Mouse (Mus musculus): ENCODE measurements around the gene Gm42878. TPM values are rescaled to one million over a fixed set of nuclear protein-coding genes. Genes with fewer than 3 reads are reported as not detected.
"Not testable (repeated sequence)": the region's sequence is repeated elsewhere in the genome, so short reads cannot be mapped to it uniquely, and the experiment has no call there.

Gm42878 gene
- polyA plus RNA-seq, 1 experiment, result 0.28 TPM

GRCm38 (mm10) chr5:121518983-121519382 is 26.3 kb downstream of the Gm42878 start:
- no peaks in the 10 kb centered on the region for H3K4me1 ChIP-seq (ENCODE audit: control insufficient read depth, insufficient read depth, low read length)
- no peak for TF ChIP-seq CTCF (IDR thresholded peaks at IDR 0.05; ENCODE audit: insufficient read depth, low read length)
- no peak for TF ChIP-seq POLR2A (IDR thresholded peaks at IDR 0.05; ENCODE audit: borderline replicate concordance, extremely low read depth, low read depth, low read length)
- no peak for DNase-seq
- 83% methylated on average over 9 of the region's 9 CpGs for WGBS
- H3K4me3 ChIP-seq (replicated peaks; ENCODE audit: extremely low read depth, low read depth, low read length), result no peak overlapping the region

- no peak for DNase-seq
- no peak overlapping the region for H3K4me3 ChIP-seq (replicated peaks; ENCODE audit: extremely low read depth, low read depth, low read length)
- WGBS, result 69% methylated on average over 7 of the region's 7 CpGs
- no peaks in the 10 kb centered on the region for H3K4me1 ChIP-seq (ENCODE audit: control insufficient read depth, insufficient read depth, low read length)
- no peak for TF ChIP-seq CTCF (IDR thresholded peaks at IDR 0.05; ENCODE audit: insufficient read depth, low read length)
Observed at GRCm38 (mm10) chr5:121510009-121510408, 35.3 kb downstream of the Gm42878 start.

DNA sequence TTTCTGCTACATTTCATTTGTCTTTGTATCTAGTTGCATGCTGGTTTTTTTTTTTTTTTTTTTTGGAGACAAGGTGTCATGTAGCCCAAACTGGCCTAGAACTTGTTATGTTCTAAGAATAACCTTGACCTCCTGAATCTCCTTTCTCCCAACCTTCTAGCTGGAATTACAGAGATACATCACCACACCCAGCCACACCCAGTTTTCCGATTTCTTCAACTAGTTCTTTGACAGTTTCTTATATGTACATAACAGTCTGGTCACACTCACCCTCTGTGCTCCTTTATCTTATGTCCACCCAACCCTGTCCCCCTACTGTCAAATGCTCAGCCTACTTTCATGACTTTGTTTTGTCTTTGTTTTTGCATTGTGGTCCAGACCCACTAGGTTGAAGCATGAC is 38.4 kb downstream of the Gm42878 start:
- H3K4me1 ChIP-seq (ENCODE audit: control insufficient read depth, insufficient read depth, low read length), result no peaks in the 10 kb centered on the region
- WGBS, result 76% methylated on average over 1 of the region's 1 CpGs
- no peak overlapping the region for H3K4me3 ChIP-seq (replicated peaks; ENCODE audit: extremely low read depth, low read depth, low read length)
- TF ChIP-seq POLR2A (IDR thresholded peaks at IDR 0.05; ENCODE audit: borderline replicate concordance, extremely low read depth, low read depth, low read length) (no peak), CTCF (IDR thresholded peaks at IDR 0.05; ENCODE audit: insufficient read depth, low read length) (no peak)
- no peak for DNase-seq

DNA sequence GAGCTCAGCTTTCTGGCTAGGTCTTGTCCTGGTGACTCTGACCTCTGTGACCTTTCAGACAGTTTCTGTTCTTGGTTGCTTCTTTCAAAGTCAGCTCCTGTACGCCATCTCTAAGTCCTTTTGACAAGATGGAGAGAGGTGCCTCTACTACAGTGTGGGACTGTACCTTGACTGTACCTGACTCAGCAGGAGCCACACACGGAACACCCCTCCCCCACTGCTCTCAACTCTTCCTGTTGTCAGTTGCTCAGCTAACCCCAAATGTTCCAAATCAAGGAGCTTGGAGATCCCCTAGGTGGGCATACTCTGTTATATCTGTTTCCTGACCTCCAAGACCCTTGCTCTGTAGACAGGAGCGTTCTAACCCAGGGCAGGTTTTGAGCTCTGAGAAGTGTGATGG is 42.1 kb downstream of the Gm42878 start, which contains the start of gene Adam1b:
TSS of gene Adam1b (minus strand) at position 205 of the 400 bp plus-strand sequence.
- WGBS, result 75% methylated on average over 3 of the region's 3 CpGs
- Histone ChIP-seq H3K4me1 (ENCODE audit: control insufficient read depth, insufficient read depth, low read length) (no peaks in the 10 kb centered on the region), H3K4me3 (replicated peaks; ENCODE audit: extremely low read depth, low read depth, low read length) (no peak within 1 kb of the TSS)
- no peak for DNase-seq
- no peak for TF ChIP-seq POLR2A (IDR thresholded peaks at IDR 0.05; ENCODE audit: borderline replicate concordance, extremely low read depth, low read depth, low read length)

GRCm38 (mm10) chr5:121501424-121501996 is 43.8 kb downstream of the Gm42878 start:
- not testable (repeated sequence) for H3K4me3 ChIP-seq (replicated peaks; ENCODE audit: extremely low read depth, low read depth, low read length); H3K4me1 ChIP-seq (ENCODE audit: control insufficient read depth, insufficient read depth, low read length); DNase-seq
- WGBS, result 53% methylated on average over 12 of the region's 17 CpGs

DNA sequence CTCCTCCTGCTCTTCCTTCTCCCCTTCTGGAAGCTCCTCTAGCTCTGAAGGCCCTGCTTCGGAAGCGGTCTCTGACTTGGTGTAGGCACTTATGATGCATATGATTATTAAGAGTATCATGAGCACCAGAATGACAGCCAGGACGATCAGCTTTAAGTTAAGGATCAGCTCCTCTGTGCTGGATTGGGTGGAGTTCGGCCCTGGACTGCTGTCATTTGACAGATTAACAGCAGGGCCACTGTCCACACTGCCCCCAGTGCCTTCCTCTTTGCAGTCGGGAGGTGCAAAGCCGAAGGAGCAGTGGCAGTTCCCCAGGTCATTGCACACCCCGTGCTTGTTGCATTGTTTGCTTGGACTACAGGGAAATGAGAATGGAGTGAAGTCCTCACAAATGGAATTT is 44.6 kb downstream of the Gm42878 start:
- 55% methylated on average over 7 of the region's 7 CpGs for WGBS
- DNase-seq, result no peak
- TF ChIP-seq POLR2A (IDR thresholded peaks at IDR 0.05; ENCODE audit: borderline replicate concordance, extremely low read depth, low read depth, low read length) (no peak), CTCF (IDR thresholded peaks at IDR 0.05; ENCODE audit: insufficient read depth, low read length) (no peak)
- H3K4me1 ChIP-seq (ENCODE audit: control insufficient read depth, insufficient read depth, low read length), result no peaks in the 10 kb centered on the region
- no peak overlapping the region for H3K4me3 ChIP-seq (replicated peaks; ENCODE audit: extremely low read depth, low read depth, low read length)

- 63% methylated on average over 8 of the region's 8 CpGs for WGBS
- TF ChIP-seq POLR2A (IDR thresholded peaks at IDR 0.05; ENCODE audit: borderline replicate concordance, extremely low read depth, low read depth, low read length) (no peak), CTCF (IDR thresholded peaks at IDR 0.05; ENCODE audit: insufficient read depth, low read length) (no peak)
- Histone ChIP-seq H3K4me1 (ENCODE audit: control insufficient read depth, insufficient read depth, low read length) (no peaks in the 10 kb centered on the region), H3K4me3 (replicated peaks; ENCODE audit: extremely low read depth, low read depth, low read length) (no peak overlapping the region)
- no peak for DNase-seq
Observed at GRCm38 (mm10) chr5:121493305-121493704, 52.0 kb downstream of the Gm42878 start.

GRCm38 (mm10) chr5:121484801-121485200 is 60.5 kb downstream of the Gm42878 start:
- DNase-seq, result no peak
- TF ChIP-seq POLR2A (IDR thresholded peaks at IDR 0.05; ENCODE audit: borderline replicate concordance, extremely low read depth, low read depth, low read length) (no peak), CTCF (IDR thresholded peaks at IDR 0.05; ENCODE audit: insufficient read depth, low read length) (no peak)
- Histone ChIP-seq H3K4me3 (replicated peaks; ENCODE audit: extremely low read depth, low read depth, low read length) (no peak overlapping the region), H3K4me1 (ENCODE audit: control insufficient read depth, insufficient read depth, low read length) (no peaks in the 10 kb centered on the region)
- WGBS, result 61% methylated on average over 5 of the region's 5 CpGs

GRCm38 (mm10) chr5:121477680-121478079 is 67.6 kb downstream of the Gm42878 start:
- Histone ChIP-seq H3K4me1 (ENCODE audit: control insufficient read depth, insufficient read depth, low read length) (no peaks in the 10 kb centered on the region), H3K4me3 (replicated peaks; ENCODE audit: extremely low read depth, low read depth, low read length) (no peak overlapping the region)
- WGBS, result 32% methylated on average over 3 of the region's 3 CpGs
- no peak for DNase-seq
- TF ChIP-seq CTCF (IDR thresholded peaks at IDR 0.05; ENCODE audit: insufficient read depth, low read length), result no peak
- TF ChIP-seq POLR2A (IDR thresholded peaks at IDR 0.05; ENCODE audit: borderline replicate concordance, extremely low read depth, low read depth, low read length), result no peak

DNA sequence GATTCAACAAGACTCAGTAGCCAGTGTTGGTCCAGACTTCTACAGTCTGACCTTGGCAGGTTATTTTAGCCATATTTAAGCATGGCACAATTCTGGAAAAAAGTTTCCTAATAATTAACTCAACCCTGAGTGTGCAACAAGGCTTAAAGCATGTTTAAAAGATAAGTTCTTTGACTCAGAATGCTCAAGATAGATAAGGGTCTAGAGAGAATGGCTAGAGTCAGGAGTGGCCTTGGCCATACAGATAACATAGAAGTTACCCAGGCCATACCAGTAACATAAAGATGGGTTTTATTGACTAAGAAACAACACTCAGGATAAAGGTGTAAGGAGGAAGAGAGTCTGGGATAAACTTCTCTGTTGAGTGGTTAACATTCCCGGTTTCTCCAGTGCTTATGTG is 69.2 kb downstream of the Gm42878 start:
- no peak for DNase-seq
- H3K4me1 ChIP-seq (ENCODE audit: control insufficient read depth, insufficient read depth, low read length), result no peaks in the 10 kb centered on the region
- 50% methylated on average over 1 of the region's 1 CpGs for WGBS
- H3K4me3 ChIP-seq (replicated peaks; ENCODE audit: extremely low read depth, low read depth, low read length), result no peak overlapping the region
- TF ChIP-seq POLR2A (IDR thresholded peaks at IDR 0.05; ENCODE audit: borderline replicate concordance, extremely low read depth, low read depth, low read length), result no peak
- TF ChIP-seq CTCF (IDR thresholded peaks at IDR 0.05; ENCODE audit: insufficient read depth, low read length), result no peak

All from lung, adult 2 months (tissue).